Mouse (Mus musculus): ENCODE results near the gene Gimap1.

GRCm38 (mm10) chr6:48706130-48706529 lies 32.7 kb upstream of the Gimap1 start:
- TF ChIP-seq MAX (IDR thresholded peaks at IDR 0.05; ENCODE audit: low read depth) (no peak), POLR2A (IDR thresholded peaks at IDR 0.05; ENCODE audit: insufficient read length, low read depth) (no peak), REST (IDR thresholded peaks at IDR 0.05; ENCODE audit: insufficient read depth, insufficient read length) (no peak), CEBPB (IDR thresholded peaks at IDR 0.05; ENCODE audit: insufficient read depth, poor library complexity, severe bottlenecking) (no peak), E2F4 (IDR thresholded peaks at IDR 0.05; ENCODE audit: insufficient read depth) (no peak), MYOD1 (IDR thresholded peaks at IDR 0.05; ENCODE audit: control insufficient read depth in 1 of 3, insufficient read length in 2 of 3, low read depth in 2 of 3) (no peak), POLR2AphosphoS2 (IDR thresholded peaks at IDR 0.05; ENCODE audit: insufficient read length, low read depth) (no peak), MYOG (IDR thresholded peaks at IDR 0.05; ENCODE audit: control insufficient read depth in 1 of 3, insufficient read depth in 1 of 3, insufficient read length in 2 of 3, low read depth in 2 of 3) (no peak), SRF (IDR thresholded peaks at IDR 0.05; ENCODE audit: control insufficient read depth, insufficient read length, low read depth) (no peak)
